Mouse (Mus musculus) spleen, adult 10 weeks (tissue): ENCODE results near the gene Il18r1. TPM values are rescaled to one million over a fixed set of nuclear protein-coding genes. Genes with fewer than 3 reads are reported as not detected.

Source experiments
- polyA plus RNA-seq: library from polyadenylated mRNA; stranded (reverse); fragments of 350-450 nt; fragmentation: Illumina TruSeq; extraction: RNeasy Lipid Tissue Mini Kit (QIAGEN cat#74804); gene quantifications from one replicate; pipeline ENCODE4 v1.2.3, GENCODE M21; 2015; ENCODE audit warnings: low replicate concordance; ENCODE audit not compliant: insufficient read depth

Gene Il18r1
- 29.1 TPM for polyA plus RNA-seq

GRCm38 (mm10) chr1:40465477-40466430 lies at the start of gene Il18r1:
Gene Il18r1 (plus strand): TSS chr1:40465552.

GRCm38 (mm10) chr1:40428910-40429675 lies 36.3 kb upstream of the Il18r1 start, which contains the start of gene Il1rl1:
Gene Il1rl1 (plus strand): TSS chr1:40429570.

GRCm38 (mm10) chr1:40514851-40515585 lies 49.7 kb downstream of the Il18r1 start, which contains the start of gene Il18rap:
Gene Il18rap (plus strand): TSS chr1:40515362.

Other genes with a start within 250 kb of the Il18r1 start
- gene Il1r1, start 240.5 kb upstream of the Il18r1 start, polyA plus RNA-seq: 27.2 TPM
- gene Il1rl2, start 140.9 kb upstream of the Il18r1 start, polyA plus RNA-seq: 11.1 TPM
- 2.2 TPM for gene Il1rl1, start 36.0 kb upstream of the Il18r1 start, polyA plus RNA-seq
- 21.7 TPM for gene Il18rap, start 49.8 kb downstream of the Il18r1 start, polyA plus RNA-seq
- gene Slc9a4, start 114.5 kb downstream of the Il18r1 start, polyA plus RNA-seq: not detected
- 0.10 TPM for gene Slc9a2, start 215.0 kb downstream of the Il18r1 start, polyA plus RNA-seq